Mouse (Mus musculus) NIH3T3 (cell line): Measurements from ENCODE around the gene Vmn1r41.

Experiments
- DNase-seq: peaks from one replicate; pipeline ENCODE4 v3.0.0-alpha.2; 2012; ENCODE audit warnings: low read depth

Vmn1r41 gene

DNA sequence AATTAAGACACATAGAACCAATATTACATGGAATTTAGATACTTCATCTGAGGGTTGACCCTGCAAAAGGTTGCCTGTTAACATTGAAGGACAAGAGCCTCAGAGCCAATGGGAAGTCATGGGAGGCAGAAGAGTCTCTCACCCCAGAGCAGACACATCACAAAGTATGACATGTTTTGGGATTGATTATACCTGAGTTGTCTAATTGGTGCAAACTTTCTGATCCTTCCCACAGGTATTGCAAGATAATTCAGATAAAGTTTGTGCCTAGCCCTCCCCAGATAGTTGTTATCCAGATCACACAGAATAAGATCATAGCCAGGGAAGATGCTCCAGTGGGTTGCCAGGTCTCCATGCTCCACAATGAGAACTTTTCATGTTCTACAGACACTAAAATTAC lies at the start of gene Vmn1r41:
Gene Vmn1r41 (plus strand): TSS at position 301 of the 400 bp plus-strand sequence.
- no peak for DNase-seq

DNA sequence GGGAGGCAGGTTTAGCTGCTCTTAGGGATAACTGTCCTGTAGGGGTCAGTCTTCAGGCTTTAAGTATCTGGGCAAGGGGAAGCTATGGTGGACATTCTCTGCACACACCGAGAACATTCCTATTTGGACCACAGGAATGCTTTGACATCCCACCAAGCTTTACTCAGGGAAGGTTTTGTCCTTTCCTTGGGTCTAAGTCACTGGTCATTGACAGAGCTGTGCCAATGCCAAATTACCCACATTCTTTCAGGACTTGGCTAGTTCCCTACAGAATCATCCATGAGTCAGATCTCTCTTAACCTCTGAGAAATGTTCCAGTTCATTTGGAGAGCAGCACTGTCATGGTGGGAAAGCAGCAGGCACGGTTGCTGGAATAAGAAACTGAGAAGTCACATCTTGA lies 33.9 kb upstream of the Vmn1r41 start:
- peak; percentile 88 for DNase-seq

DNA sequence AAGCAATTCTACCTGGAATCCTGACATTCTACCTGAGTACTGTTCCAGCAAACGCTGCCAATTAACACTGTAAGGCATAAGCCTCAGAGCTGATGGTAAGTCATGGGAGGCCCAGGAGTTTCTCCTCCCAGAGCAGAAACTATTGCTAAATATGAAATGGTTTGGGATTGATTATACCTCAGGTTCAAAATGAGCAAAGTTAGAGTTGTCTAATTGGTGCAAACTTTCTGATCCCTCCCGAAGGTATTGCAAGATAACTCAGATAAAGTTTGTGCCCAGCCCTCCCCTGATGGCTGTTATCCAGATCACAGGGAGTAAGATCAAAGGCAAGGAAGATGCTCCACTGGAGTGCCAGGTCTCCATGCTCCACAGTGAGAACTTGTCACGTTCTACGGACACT lies 33.3 kb upstream of the Vmn1r41 start, which contains the start of gene Vmn1r40:
Gene Vmn1r40 (plus strand): TSS at position 301 of the 400 bp plus-strand sequence.
- peak; percentile 6 for DNase-seq

DNA sequence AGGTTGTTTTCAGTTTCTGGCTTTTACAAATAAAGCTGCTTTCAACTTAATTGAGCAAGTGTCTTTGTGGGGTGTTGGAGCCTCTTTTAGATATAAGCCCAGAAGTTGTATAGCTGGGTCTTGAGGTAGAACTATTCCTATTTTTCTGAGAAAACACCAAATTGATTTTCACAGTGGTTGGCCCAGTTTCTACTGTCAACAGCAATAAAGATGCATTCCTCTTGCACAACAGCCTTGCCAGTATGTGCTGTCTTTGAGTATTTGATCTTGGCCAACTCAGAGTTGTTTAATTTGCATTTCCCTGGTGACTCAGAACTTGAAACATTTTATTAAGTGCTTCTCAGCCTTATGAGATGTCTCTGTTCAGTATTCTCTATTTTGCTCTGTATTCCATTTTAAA lies 22.5 kb upstream of the Vmn1r41 start:
- peak; percentile 61 for DNase-seq

DNA sequence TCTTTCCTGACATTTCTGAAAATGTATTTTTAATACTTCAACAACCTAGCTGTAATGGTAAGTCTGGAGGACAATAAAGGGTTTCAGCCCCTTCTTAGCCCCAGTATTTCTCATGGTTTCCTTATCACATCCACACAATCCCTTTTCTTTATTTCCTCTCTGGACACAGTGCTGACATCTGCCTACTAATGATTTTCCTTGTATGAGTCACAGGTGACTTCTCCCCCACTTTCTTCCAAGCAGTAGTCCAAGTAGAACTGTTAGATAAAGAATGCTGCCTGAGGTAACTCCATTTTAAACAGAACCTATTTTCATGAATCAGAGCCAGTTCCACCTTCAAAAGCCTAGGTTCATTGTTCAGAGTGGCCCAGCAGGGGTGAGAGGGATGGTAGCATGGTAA lies 2.2 kb downstream of the Vmn1r41 start:
- peak; percentile 9 for DNase-seq

DNA sequence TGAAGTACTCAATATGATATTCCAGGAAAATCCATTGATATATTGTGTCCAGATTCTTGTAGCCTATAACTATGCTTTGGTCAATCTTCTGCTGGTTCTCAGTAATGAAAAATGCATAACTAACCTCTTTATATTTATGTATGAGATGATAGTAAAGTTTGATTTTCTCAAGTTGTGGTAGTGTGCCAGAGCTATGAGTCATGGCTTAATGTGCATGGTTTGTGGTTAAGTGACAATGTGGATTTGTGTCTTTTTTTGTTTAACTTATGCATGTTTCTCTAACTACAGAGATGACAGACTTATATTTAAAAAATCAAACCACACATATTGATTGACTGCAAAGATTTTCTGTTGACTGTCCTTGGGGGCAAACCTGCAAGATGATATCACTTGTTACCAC lies 49.7 kb downstream of the Vmn1r41 start:
- peak; percentile 78 for DNase-seq
